Mouse (Mus musculus) thymus, adult 2 months (tissue): ENCODE measurements around the gene Slc1a7. TPM values are rescaled to one million over a fixed set of nuclear protein-coding genes. Genes with fewer than 3 reads are reported as not detected.
A peak's percentile ranks its signal among the peaks of the same experiment; 100 is the strongest.

Experiments used
- DNase-seq: peaks from one replicate; pipeline ENCODE4 v3.0.0; 2021
- H3K27ac ChIP-seq: fragments of 200-500 bp; 2 replicates; pipeline ENCODE4 v1.5.1; 2012; ENCODE audit warnings: low read length, control low read depth; ENCODE audit not compliant: control insufficient read depth, insufficient read depth
- H3K27me3 ChIP-seq: fragments of 200-500 bp; 2 replicates; pipeline ENCODE4 v1.6.1; 2012; ENCODE audit warnings: mild to moderate bottlenecking, low read length, moderate library complexity, mixed read lengths; ENCODE audit not compliant: control insufficient read depth, insufficient read depth
- H3K36me3 ChIP-seq: fragments of 200-500 bp; 2 replicates; pipeline ENCODE4 v1.6.1; 2012; ENCODE audit warnings: mild to moderate bottlenecking, low read length, moderate library complexity; ENCODE audit not compliant: control insufficient read depth, insufficient read depth
- H3K4me1 ChIP-seq: fragments of 200-500 bp; replicated peaks from 2 replicates; pipeline ENCODE4 v1.6.1; 2012; ENCODE audit warnings: low read length; ENCODE audit not compliant: control insufficient read depth, insufficient read depth
- H3K4me3 ChIP-seq: fragments of 200-500 bp; 2 replicates; pipeline ENCODE4 v1.5.1; 2012; ENCODE audit warnings: mild to moderate bottlenecking, low read length, control low read depth, moderate library complexity; ENCODE audit not compliant: control insufficient read depth, insufficient read depth
- CTCF ChIP-seq: fragments of 200-500 bp; IDR thresholded peaks from 2 replicates; pipeline ENCODE4 v1.5.1; 2012; ENCODE audit warnings: mild to moderate bottlenecking, control low read depth, low read length, moderate library complexity, borderline replicate concordance; ENCODE audit not compliant: control insufficient read depth, poor library complexity, insufficient read depth; ENCODE audit errors: extremely low read depth
- POLR2A ChIP-seq: fragments of 200-500 bp; IDR thresholded peaks from 2 replicates; pipeline ENCODE4 v1.6.1; 2012; ENCODE audit warnings: mild to moderate bottlenecking, low read length, control low read depth, moderate library complexity; ENCODE audit not compliant: control insufficient read depth, poor library complexity, insufficient read depth; ENCODE audit errors: extremely low read depth
- WGBS: fragments of 180-500 bp; shearing (Covaris S2); methylation state at CpG from one replicate; pipeline ENCODE4 v1.1.7; 2018; 5-methylcytosine and 5-hydroxymethylcytosine counted together
- polyA plus RNA-seq: library from polyadenylated mRNA; depleted of rRNA; stranded (reverse); fragments of >200 nt; gene quantifications from 2 replicates; pipeline ENCODE4 v1.2.3, GENCODE M21; 2012

The Slc1a7 gene
- polyA plus RNA-seq, 1 experiment: 0.18 TPM

DNA sequence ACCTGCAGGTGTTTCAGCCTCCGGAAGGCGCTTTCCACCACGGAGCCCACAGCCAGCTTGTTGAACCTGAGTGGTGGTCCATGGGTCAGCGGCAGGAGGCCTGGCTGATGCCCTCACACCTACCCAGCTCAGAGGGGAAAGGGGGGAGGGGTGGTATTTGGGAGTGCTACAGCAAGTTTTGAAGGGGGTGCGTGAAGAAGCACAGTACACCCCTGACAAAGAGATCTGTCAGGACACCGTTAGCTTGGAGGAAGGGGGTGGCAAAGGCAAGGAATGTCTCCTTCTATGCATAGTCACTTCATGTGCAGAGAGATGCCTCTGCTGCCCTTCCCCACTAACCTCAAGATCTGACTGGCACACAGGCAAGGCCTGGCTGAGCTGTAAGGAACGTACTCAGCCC lies 49.7 kb downstream of the Slc1a7 start:
- 84% methylated on average over 7 of the region's 7 CpGs for WGBS
- Histone ChIP-seq H3K27me3 (no peaks in the 10 kb centered on the region), H3K4me3 (no peak overlapping the region), H3K4me1 (peaks cover 20% of the 10 kb centered on the region), H3K27ac (no peak overlapping the region), H3K36me3 (no peaks in the 10 kb centered on the region)
- no peak for TF ChIP-seq CTCF
- TF ChIP-seq POLR2A: no peak
- DNase-seq: no peak

- TF ChIP-seq POLR2A: no peak
- no peak for TF ChIP-seq CTCF
- Histone ChIP-seq H3K27me3 (no peaks in the 10 kb centered on the region), H3K4me1 (peaks cover 20% of the 10 kb centered on the region), H3K27ac (no peak overlapping the region), H3K36me3 (no peaks in the 10 kb centered on the region), H3K4me3 (no peak overlapping the region)
- WGBS: 47% methylated on average over 10 of the region's 10 CpGs
- DNase-seq: peak; percentile 16
These were observed 50.2 kb downstream of the Slc1a7 start for GRCm38 (mm10) chr4:108018241-108018923.

DNA sequence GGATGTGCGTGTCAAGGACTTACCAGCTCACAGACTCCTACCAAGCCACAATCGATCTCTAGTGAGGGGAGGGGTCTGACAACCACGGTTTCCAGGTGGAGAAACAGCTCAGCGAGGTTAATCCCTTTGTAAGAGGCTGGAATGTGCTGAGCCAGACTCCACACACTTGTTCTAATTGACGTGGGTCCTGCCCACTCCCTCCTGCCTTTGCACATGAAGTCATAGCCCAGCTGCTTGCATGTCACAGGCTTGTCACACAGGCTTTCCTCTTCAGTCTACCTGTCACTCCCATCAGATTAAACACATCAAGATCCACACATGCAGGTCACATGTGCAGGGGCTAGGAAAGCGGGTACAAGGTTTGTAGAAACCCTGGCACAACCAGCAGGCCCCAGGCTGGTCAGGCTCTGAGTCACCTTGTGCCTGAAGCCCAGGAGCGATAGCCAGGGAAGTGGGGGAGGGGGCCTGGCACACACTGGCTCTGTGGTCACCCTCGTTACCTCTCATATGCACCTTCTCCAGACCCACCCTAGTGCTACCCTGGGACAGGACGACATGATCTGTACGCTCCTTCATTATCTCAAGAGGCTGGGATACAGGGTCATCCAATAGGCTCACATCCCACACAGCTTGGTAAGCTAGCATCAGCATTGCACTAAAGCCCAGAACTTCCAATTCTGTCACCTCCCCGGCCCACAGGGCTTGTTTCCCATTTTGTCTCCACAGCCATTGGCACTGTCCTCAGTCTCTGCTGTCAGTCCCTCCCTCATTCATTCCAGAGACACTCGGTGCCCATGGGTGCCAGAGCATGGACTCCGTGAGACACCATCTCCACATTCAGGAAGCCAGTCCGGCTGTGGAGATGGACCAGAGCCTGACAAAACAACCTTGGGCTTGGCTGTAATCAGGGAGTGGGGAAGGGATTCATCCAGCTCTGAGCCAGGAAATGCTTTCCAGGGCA lies 51.1 kb downstream of the Slc1a7 start:
- Histone ChIP-seq H3K4me3 (no peak overlapping the region), H3K27me3 (no peaks in the 10 kb centered on the region), H3K36me3 (no peaks in the 10 kb centered on the region), H3K4me1 (peaks cover 20% of the 10 kb centered on the region), H3K27ac (no peak overlapping the region)
- TF ChIP-seq POLR2A (no peak), CTCF (no peak)
- 80% methylated on average over 14 of the region's 14 CpGs for WGBS
- no peak for DNase-seq

- no peaks in the 10 kb centered on the region for H3K27me3 ChIP-seq
- TF ChIP-seq POLR2A: no peak
- TF ChIP-seq CTCF: no peak
These were observed 52.0 kb downstream of the Slc1a7 start for GRCm38 (mm10) chr4:108020178-108020577.

DNA sequence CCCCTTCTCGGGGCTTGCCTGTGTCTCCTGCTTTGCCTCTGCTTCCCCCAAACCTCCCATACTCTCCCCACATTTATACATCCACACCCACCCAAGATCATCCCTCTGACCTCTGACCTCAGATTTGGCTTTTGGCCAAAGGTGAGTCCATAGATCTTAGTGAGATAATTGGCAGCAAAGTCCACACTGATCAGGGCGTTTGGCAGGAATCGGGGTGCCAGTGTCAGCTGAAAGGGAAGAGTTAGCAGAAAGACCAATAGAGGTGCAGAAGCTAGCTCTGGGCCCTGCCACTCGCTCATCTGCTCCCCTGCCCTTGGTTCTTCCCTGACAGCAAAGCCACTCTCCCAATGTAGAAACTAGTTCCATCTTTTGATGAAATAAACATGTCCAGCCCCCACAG lies 55.1 kb downstream of the Slc1a7 start:
- no peaks in the 10 kb centered on the region for H3K36me3 ChIP-seq
- H3K4me3 ChIP-seq: no peak overlapping the region
- 86% methylated on average over 4 of the region's 4 CpGs for WGBS
- DNase-seq: no peak
- peaks cover 8% of the 10 kb centered on the region for H3K4me1 ChIP-seq
- TF ChIP-seq POLR2A (no peak), CTCF (no peak)
- H3K27me3 ChIP-seq: no peaks in the 10 kb centered on the region
- no peak overlapping the region for H3K27ac ChIP-seq

More at GRCm38 (mm10) chr4:108020178-108020577, 52.0 kb downstream of the Slc1a7 start:
- Histone ChIP-seq H3K36me3 (no peaks in the 10 kb centered on the region), H3K27ac (no peak overlapping the region), H3K4me1 (peaks cover 16% of the 10 kb centered on the region), H3K4me3 (no peak overlapping the region)
- DNase-seq: no peak
- 90% methylated on average over 6 of the region's 6 CpGs for WGBS

GRCm38 (mm10) chr4:108024641-108025040 lies 56.5 kb downstream of the Slc1a7 start:
- TF ChIP-seq POLR2A (no peak), CTCF (no peak)
- H3K36me3 ChIP-seq: no peaks in the 10 kb centered on the region
- H3K27ac ChIP-seq: no peak overlapping the region
- no peak for DNase-seq
- H3K27me3 ChIP-seq: no peaks in the 10 kb centered on the region
- WGBS: 95% methylated on average over 5 of the region's 5 CpGs
- H3K4me1 ChIP-seq: no peaks in the 10 kb centered on the region
- H3K4me3 ChIP-seq: no peak overlapping the region
